Mouse (Mus musculus): ENCODE measurements around the gene Chd5. TPM values are rescaled to one million over a fixed set of nuclear protein-coding genes. Genes with fewer than 3 reads are reported as not detected.

Gene Chd5
- polyA plus RNA-seq, 1 experiment from 2014 or later = 55.2 TPM

DNA sequence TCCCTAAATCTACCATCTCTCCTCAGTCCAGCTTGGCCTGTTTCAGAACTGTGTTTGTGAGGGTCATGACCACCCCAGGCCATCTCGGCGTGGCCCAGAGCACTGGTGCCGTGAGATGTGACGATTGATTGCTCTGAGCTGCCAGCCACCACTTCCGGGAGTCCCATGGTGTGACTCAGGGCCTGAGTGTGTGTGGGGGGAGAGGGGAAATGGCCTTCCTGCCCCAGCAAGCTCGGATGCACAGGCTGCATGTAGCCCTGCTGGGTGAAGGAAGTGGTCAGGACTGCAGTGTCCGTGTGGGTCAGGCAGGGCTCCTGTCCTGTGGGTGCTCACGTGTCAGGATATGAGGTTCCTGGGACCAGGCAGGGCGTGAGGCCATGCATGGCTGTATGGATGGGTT, 23.7 kb downstream of the Chd5 start:
- Histone ChIP-seq H3K36me3 (ENCODE audit: control insufficient read depth, insufficient read depth, low read length) (peaks cover 14% of the 10 kb centered on the region), H3K4me3 (ENCODE audit: low read depth, low read length) (no peak overlapping the region), H3K27ac (ENCODE audit: low read length) (no peak overlapping the region), H3K9me3 (replicated peaks; ENCODE audit: control insufficient read depth, low read length, poor library complexity, severe bottlenecking) (no peaks in the 10 kb centered on the region), H3K4me1 (ENCODE audit: control insufficient read depth, insufficient read depth, low read length) (peaks cover 10% of the 10 kb centered on the region), H3K9ac (ENCODE audit: low read depth, low read length) (no peak overlapping the region), H3K27me3 (ENCODE audit: control insufficient read depth, insufficient read depth, low read depth, low read length) (no peaks in the 10 kb centered on the region), H3K4me2 (ENCODE audit: low read length) (no peak overlapping the region)
- 76% methylated on average over 9 of the region's 9 CpGs for WGBS
- ATAC-seq = no peak

GRCm38 (mm10) chr4:152365228-152365627, 26.8 kb downstream of the Chd5 start:
- ATAC-seq = 0 out of 2 replicates have a peak, but pooled peaks have one; percentile 19
- 24% methylated on average over 7 of the region's 7 CpGs for WGBS
- Histone ChIP-seq H3K27me3 (ENCODE audit: control insufficient read depth, insufficient read depth, low read depth, low read length) (no peaks in the 10 kb centered on the region), H3K9me3 (replicated peaks; ENCODE audit: control insufficient read depth, low read length, poor library complexity, severe bottlenecking) (no peaks in the 10 kb centered on the region), H3K9ac (ENCODE audit: low read depth, low read length) (peak overlapping the region; percentile 28; the same call in 1 of the 2 replicates), H3K27ac (ENCODE audit: low read length) (peak overlapping the region; percentile 74), H3K36me3 (ENCODE audit: control insufficient read depth, insufficient read depth, low read length) (peaks cover 17% of the 10 kb centered on the region), H3K4me1 (ENCODE audit: control insufficient read depth, insufficient read depth, low read length) (peaks cover 10% of the 10 kb centered on the region), H3K4me3 (ENCODE audit: low read depth, low read length) (no peak overlapping the region), H3K4me2 (ENCODE audit: low read length) (no peak overlapping the region)

DNA sequence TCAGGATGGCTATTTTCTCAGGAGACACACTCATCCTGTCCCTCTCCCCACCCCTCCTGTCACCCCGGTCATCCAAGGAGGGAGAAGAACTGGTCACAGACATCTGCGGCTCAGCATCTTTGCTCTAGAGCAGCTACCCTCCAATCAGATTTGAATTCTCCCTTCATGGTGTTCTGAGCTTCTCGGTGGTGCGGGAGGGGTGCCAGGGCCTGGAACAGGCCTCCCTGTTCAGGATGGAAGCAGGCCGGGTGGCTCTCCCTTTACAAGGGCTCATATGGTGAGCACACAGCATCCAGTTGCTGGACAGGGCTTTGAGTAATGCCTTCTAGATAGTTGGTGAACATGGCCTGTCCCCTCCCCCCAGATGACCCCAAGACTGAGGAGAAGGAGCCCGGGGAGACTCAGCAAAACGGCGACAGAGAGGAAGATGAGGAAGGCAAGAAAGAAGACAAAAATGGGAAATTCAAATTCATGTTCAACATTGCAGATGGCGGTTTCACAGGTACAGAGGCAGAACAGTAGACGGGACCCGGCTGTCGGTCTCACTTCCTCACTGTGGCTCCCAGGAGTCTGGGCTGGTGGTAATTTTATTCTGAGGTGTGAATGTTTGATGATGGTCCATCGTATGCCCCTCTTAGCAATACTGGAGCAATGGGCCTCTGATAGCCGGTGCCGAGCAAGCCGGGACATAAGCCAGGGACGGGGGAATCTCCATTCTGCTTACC, 44.2 kb downstream of the Chd5 start:
- Histone ChIP-seq H3K27ac (ENCODE audit: low read length) (no peak overlapping the region), H3K4me2 (ENCODE audit: low read length) (no peak overlapping the region), H3K4me1 (ENCODE audit: control insufficient read depth, insufficient read depth, low read length) (no peaks in the 10 kb centered on the region), H3K36me3 (ENCODE audit: control insufficient read depth, insufficient read depth, low read length) (peaks cover 50% of the 10 kb centered on the region), H3K27me3 (ENCODE audit: control insufficient read depth, insufficient read depth, low read depth, low read length) (no peaks in the 10 kb centered on the region), H3K9me3 (replicated peaks; ENCODE audit: control insufficient read depth, low read length, poor library complexity, severe bottlenecking) (no peaks in the 10 kb centered on the region), H3K4me3 (ENCODE audit: low read depth, low read length) (no peak overlapping the region), H3K9ac (ENCODE audit: low read depth, low read length) (no peak overlapping the region)
- whole genome bisulfite sequencing = 88% methylated on average over 17 of the region's 17 CpGs
- ATAC-seq = no peak

DNA sequence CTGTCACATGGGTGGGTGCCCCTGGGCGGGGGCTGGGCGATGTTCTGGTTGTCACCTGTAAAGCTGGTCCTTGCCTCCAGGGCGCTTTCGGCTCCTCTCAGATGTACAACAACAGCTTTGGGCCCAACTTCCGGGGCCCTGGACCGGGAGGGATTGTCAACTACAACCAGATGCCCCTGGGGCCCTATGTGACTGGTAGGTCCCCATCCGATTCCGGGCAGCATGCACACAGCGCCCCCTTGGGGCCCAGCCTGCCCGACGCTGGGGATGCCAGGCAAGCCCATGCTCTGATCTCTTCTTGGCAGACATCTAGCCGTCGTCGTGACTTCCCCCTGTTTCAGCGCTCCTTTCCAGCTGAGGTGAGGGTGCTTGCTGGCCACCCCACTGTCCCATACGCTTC, 47.2 kb downstream of the Chd5 start:
- Histone ChIP-seq H3K9me3 (replicated peaks; ENCODE audit: control insufficient read depth, low read length, poor library complexity, severe bottlenecking) (no peaks in the 10 kb centered on the region), H3K27ac (ENCODE audit: low read length) (no peak overlapping the region), H3K9ac (ENCODE audit: low read depth, low read length) (no peak overlapping the region), H3K27me3 (ENCODE audit: control insufficient read depth, insufficient read depth, low read depth, low read length) (no peaks in the 10 kb centered on the region), H3K36me3 (ENCODE audit: control insufficient read depth, insufficient read depth, low read length) (peaks cover 38% of the 10 kb centered on the region), H3K4me1 (ENCODE audit: control insufficient read depth, insufficient read depth, low read length) (no peaks in the 10 kb centered on the region), H3K4me2 (ENCODE audit: low read length) (no peak overlapping the region), H3K4me3 (ENCODE audit: low read depth, low read length) (no peak overlapping the region)
- WGBS = 61% methylated on average over 16 of the region's 16 CpGs
- no peak for ATAC-seq

- Histone ChIP-seq H3K4me2 (ENCODE audit: low read length) (no peak overlapping the region), H3K36me3 (ENCODE audit: control insufficient read depth, insufficient read depth, low read length) (0 out of 2 replicates have a peak, but pooled peaks cover 4% of the 10 kb centered on the region), H3K9me3 (replicated peaks; ENCODE audit: control insufficient read depth, low read length, poor library complexity, severe bottlenecking) (no peaks in the 10 kb centered on the region), H3K9ac (ENCODE audit: low read depth, low read length) (no peak overlapping the region), H3K27me3 (ENCODE audit: control insufficient read depth, insufficient read depth, low read depth, low read length) (no peaks in the 10 kb centered on the region), H3K4me3 (ENCODE audit: low read depth, low read length) (no peak overlapping the region), H3K27ac (ENCODE audit: low read length) (no peak overlapping the region), H3K4me1 (ENCODE audit: control insufficient read depth, insufficient read depth, low read length) (no peaks in the 10 kb centered on the region)
- no peak for ATAC-seq
- 80% methylated on average over 5 of the region's 5 CpGs for WGBS
Measured at GRCm38 (mm10) chr4:152392192-152392591, 53.7 kb downstream of the Chd5 start.

DNA sequence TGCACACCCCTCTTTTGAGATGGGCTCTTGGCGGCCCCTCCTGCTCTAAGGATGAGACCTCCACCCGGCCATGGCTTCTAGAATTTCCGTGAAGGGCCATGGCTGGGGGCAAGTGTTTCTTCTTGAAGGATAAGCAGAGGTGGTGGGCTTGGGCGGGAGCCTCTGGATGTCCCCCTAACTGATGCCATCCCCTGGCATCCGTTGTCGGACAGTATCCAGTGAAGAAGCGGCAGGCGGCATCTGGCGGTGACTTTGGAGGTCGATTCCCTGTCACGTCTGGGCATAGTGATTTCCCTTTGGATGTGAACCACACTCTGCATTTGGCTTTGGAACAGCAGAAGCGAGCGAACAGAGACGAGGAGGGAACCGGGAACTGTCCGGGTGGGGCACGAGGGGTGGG, 54.2 kb downstream of the Chd5 start:
- ATAC-seq = no peak

DNA sequence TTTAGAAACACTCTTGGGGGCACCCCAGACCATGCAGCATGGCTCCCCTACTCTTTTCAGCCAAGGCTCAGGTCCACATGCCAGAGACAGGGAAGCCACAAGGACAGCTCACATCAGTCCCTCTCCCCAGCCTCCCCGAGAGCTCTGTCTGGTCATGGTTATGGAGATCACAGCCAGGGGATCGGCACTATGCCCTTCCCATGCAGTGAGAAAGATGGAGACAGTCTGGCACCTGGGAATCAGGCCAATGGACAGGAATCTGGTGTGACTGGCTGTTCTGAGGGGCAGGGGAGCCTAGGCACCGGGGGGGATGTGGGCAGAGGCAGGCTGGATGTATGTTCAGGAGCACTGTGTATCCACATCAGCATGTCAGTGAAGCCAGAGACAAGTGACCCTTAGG, 60.5 kb downstream of the Chd5 start:
- H3K27me3 ChIP-seq (ENCODE audit: control insufficient read depth, insufficient read depth, low read depth, low read length) = no peaks in the 10 kb centered on the region
- no peaks in the 10 kb centered on the region for H3K4me1 ChIP-seq (ENCODE audit: control insufficient read depth, insufficient read depth, low read length)
- H3K9ac ChIP-seq (ENCODE audit: low read depth, low read length) = no peak overlapping the region
- no peak overlapping the region for H3K27ac ChIP-seq (ENCODE audit: low read length)
- H3K9me3 ChIP-seq (replicated peaks; ENCODE audit: control insufficient read depth, low read length, poor library complexity, severe bottlenecking) = no peaks in the 10 kb centered on the region
- ATAC-seq = no peak
- no peak overlapping the region for H3K4me3 ChIP-seq (ENCODE audit: low read depth, low read length)
- H3K4me2 ChIP-seq (ENCODE audit: low read length) = no peak overlapping the region
- H3K36me3 ChIP-seq (ENCODE audit: control insufficient read depth, insufficient read depth, low read length) = no peaks in the 10 kb centered on the region
- WGBS = 81% methylated on average over 3 of the region's 3 CpGs

More for the DNA sequence above, 54.2 kb downstream of the Chd5 start:
- 90% methylated on average over 17 of the region's 17 CpGs for WGBS
- Histone ChIP-seq H3K4me2 (ENCODE audit: low read length) (no peak overlapping the region), H3K27me3 (ENCODE audit: control insufficient read depth, insufficient read depth, low read depth, low read length) (no peaks in the 10 kb centered on the region), H3K9ac (ENCODE audit: low read depth, low read length) (no peak overlapping the region), H3K4me3 (ENCODE audit: low read depth, low read length) (no peak overlapping the region), H3K9me3 (replicated peaks; ENCODE audit: control insufficient read depth, low read length, poor library complexity, severe bottlenecking) (no peaks in the 10 kb centered on the region), H3K36me3 (ENCODE audit: control insufficient read depth, insufficient read depth, low read length) (0 out of 2 replicates have a peak, but pooled peaks cover 2% of the 10 kb centered on the region), H3K4me1 (ENCODE audit: control insufficient read depth, insufficient read depth, low read length) (no peaks in the 10 kb centered on the region), H3K27ac (ENCODE audit: low read length) (no peak overlapping the region)

GRCm38 (mm10) chr4:152405143-152405542, 66.7 kb downstream of the Chd5 start:
- no peaks in the 10 kb centered on the region for H3K9me3 ChIP-seq (replicated peaks; ENCODE audit: control insufficient read depth, low read length, poor library complexity, severe bottlenecking)
- 63% methylated on average over 6 of the region's 6 CpGs for WGBS
- H3K9ac ChIP-seq (ENCODE audit: low read depth, low read length) = no peak overlapping the region
- H3K4me1 ChIP-seq (ENCODE audit: control insufficient read depth, insufficient read depth, low read length) = peaks cover 8% of the 10 kb centered on the region; the same call in 1 of the 2 replicates
- H3K27ac ChIP-seq (ENCODE audit: low read length) = 0 out of 2 replicates have a peak overlapping the region, but pooled peaks have one; percentile 47
- H3K27me3 ChIP-seq (ENCODE audit: control insufficient read depth, insufficient read depth, low read depth, low read length) = no peaks in the 10 kb centered on the region
- H3K4me3 ChIP-seq (ENCODE audit: low read depth, low read length) = no peak overlapping the region
- H3K4me2 ChIP-seq (ENCODE audit: low read length) = no peak overlapping the region
- ATAC-seq = no peak
- H3K36me3 ChIP-seq (ENCODE audit: control insufficient read depth, insufficient read depth, low read length) = no peaks in the 10 kb centered on the region

GRCm38 (mm10) chr4:152405671-152406201, 67.3 kb downstream of the Chd5 start:
- ATAC-seq = no peak

More at GRCm38 (mm10) chr4:152405671-152406201, 67.3 kb downstream of the Chd5 start:
- Histone ChIP-seq H3K9me3 (replicated peaks; ENCODE audit: control insufficient read depth, low read length, poor library complexity, severe bottlenecking) (no peaks in the 10 kb centered on the region), H3K27me3 (ENCODE audit: control insufficient read depth, insufficient read depth, low read depth, low read length) (no peaks in the 10 kb centered on the region), H3K27ac (ENCODE audit: low read length) (peak overlapping the region; percentile 47; the same call in 1 of the 2 replicates), H3K4me3 (ENCODE audit: low read depth, low read length) (no peak overlapping the region), H3K4me2 (ENCODE audit: low read length) (no peak overlapping the region), H3K9ac (ENCODE audit: low read depth, low read length) (no peak overlapping the region), H3K4me1 (ENCODE audit: control insufficient read depth, insufficient read depth, low read length) (peaks cover 8% of the 10 kb centered on the region; the same call in 1 of the 2 replicates), H3K36me3 (ENCODE audit: control insufficient read depth, insufficient read depth, low read length) (no peaks in the 10 kb centered on the region)
- WGBS = 64% methylated on average over 7 of the region's 7 CpGs

Data from midbrain, embryonic 16.5 days (tissue).